Mouse (Mus musculus) CH12F3 (cell line): ENCODE data around the gene Baiap2.

Experiments used
- in situ Hi-C: fragments of 300-500 bp; cut with MboI; formaldehyde crosslinking; loops from 2 replicates; pipeline ENCODE4 v1.14.3; 2020; ENCODE audit warnings: low sequenced_read_pairs

Baiap2 gene

DNA sequence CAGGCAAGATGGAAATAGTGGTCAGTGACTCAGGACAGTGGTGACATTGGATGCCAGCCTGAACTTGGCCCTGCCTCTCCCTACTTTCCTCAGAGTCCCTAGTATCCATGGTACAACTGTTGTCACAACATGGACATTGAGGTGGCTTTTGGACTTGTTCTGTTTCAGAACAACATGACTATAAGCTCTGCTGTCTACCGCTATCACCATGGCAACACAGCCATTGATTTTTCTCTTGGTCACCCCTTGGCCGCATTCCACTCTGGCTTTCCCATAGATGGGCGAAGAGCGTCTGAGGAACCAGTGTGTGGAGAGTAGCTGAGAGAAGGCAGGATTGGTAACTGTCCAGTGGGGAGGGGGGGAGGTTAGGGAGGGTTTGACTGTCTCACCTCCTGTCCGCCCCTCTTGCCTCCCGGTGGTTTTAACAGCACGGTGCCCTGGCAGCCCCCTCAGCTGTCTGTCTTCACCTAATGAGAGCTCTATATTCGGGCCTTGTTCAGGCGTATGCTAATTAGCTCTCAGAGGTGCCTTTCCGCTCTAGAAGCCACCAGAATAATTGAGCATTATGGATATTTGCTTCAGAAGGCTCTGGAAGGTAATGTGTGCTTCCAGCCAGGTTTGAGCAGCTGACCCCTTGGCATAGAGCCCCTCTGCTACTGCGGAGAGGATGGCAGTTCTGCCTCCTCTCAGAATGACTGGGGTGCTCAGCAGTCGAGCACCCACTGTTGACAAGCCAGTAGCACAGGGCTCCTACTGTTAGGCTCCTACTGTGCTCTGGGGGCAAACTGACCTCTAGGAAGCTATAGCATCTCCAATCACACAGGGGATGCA, 27.7 kb downstream of the Baiap2 start:
- in situ Hi-C loops, result no loop called here

DNA sequence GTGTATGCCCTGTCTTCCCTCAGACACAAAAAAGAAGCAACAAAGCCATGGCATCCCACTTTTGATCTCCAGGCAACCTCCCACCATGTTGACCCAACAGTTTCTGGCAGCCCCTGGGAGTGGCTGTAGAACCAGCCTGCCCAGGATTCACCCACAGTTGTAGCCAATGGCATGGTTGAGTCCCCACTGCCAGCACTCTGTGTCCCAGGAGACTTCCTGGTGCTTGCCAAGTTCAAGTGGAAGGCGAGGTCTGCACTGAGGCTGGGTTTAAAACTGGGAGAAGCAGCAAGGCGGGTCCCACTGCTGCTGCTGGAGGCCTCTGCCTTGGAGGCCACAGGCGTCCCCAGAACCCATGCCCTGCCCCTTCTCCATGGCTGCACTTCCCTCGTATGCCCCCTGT, 31.2 kb downstream of the Baiap2 start:
- in situ Hi-C loops, result no loop called here

DNA sequence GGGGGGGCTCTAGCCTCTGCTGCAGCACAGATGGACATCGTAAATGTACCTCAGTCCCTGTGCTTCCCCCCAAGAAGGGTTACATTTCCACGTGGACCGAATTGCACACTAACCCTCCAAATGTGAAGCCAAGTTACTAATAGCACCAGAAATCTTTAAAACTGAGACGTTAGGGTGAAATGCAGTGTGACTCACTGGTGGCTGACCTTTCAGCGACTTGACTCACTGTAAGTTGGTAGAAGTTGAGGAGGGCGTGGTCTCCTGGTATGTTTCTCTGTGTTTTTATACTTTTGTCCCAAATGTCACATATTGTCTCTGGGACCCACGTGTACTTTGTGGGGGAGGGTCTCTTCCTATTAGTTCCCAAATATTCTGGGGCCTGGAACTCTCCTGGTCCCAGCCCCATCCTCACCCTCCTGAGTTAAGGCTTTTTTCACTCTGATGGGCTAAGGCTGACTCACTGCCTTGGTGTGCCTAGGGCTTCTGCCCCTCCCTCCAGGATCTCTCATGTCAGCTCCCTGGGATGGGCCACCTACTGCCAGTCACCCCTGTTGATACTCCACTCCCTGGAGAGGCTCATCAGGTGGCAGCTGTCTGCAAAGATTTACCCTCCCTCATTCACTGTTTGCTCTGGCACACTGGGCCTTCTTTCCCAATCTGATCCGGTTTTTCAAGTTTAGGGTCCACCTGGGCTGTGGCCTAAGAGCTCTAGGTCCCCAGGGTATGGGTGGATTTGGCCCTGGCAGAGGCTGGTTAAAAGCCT, 33.4 kb downstream of the Baiap2 start:
- in situ Hi-C loops, result no loop called here

DNA sequence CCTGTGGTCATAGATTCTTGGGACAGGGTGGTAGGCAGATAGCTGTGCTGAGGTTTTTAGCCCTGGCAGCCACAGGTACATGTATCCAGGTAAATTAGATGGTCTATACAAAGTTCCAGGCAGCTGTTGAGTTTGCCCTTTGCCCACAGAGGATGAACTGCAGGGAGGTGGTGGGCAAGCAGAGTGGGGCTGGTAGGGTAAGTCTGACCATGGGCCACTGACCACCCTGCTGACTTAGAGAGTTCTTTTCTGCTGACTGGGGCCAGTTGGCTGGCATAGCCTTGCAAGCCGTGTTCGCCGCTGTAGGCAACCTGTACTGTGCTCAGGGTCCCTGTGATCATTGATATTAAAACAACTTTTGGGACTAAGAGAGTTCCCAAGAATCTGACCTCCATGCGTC, 36.1 kb downstream of the Baiap2 start:
- in situ Hi-C loops, result no loop called here

DNA sequence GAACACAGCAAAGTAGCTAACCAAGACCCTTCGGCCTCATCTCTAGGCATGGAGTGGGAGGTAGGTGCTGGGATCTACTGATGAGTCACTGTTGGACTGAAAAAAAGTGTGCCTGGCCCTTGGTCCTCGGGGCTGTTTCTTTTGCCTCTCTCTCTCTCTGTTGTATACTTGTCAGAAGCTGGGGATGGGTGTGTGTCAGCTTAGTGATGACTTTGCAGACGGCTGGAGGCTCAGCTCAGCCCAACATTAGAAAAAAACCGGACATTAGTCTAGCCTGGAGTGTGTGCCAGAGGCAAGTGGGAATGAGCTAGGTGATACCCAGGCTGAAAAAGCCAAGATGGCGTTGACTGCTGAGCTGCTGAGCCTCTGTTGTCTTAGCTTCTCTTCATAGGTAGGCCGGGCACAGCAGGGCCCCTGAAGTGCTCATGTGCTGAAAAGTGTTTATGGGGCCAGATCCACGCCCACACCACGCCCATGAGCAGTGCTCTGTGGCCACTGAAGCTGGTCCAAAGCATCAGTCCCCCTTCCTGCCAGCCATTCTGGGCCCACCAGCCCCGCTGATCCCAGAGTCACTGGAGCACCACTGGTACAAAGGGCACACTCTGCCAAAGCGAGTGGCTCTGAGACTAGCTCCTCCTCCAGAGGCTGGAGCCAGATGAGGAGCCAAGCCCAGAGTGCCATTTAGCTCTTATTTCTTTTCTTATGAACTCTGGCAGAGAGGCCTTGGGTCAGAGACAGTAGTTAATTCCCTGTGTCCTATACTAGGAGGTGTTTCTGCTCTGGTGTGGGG, 37.2 kb downstream of the Baiap2 start:
- in situ Hi-C loops, result no loop called here

DNA sequence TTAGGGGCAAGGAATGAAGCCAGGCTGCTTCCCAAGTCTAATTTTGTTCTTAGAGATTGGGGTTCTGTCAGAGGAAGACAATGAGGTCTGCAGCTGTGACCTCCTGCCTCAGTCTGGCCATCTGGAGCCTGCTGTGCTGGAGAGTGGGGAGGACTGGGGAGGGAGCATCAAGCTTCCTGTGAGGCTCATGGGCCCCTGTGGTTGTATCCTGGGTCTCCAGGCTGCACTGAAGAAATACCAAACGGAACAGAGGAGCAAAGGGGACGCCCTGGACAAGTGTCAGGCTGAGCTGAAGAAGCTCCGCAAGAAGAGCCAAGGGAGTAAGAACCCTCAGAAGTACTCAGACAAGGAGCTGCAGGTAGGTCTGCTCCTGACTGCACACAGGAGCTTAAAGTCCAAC, 39.2 kb downstream of the Baiap2 start:
- in situ Hi-C loops, result no loop called here

DNA sequence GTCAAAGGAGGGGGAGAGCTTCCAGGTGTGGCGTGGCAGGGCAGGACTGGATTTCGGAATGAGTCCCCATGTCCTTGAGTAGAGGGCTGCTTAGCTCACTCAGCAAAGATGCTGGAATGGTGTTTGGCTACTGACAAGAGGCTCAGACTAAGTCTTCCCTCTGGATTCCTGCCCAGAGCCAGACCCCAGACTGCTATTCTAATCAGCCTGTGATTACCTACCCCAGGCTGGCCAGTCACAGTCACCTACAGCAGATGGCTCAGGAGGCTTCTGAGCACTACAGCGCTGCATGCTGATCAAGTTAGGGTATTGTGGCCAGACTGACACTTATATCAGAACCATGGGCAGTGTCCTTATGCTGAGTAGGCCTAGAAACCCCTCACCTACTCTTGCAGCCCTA, 39.7 kb downstream of the Baiap2 start:
- in situ Hi-C loops, result no loop called here

DNA sequence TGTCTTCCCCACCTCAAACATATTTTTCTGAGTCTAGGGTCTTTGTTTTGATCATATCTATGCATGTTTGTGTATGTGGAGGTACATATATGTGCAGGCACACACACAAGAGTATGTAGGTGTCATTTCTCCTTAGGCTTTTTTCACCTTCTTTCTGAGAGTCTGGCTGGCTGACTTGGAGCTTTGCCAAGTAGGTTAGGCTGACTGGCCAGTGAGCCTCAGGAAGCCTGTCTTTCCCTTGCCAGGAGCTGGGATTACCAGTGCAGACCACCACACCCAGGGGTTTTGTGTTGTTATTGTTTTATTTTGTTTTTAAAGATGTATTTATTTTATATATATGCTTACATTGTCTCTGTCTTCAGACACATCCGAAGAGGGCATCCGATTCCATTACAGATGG, 40.6 kb downstream of the Baiap2 start:
- in situ Hi-C loops, result no loop called here

DNA sequence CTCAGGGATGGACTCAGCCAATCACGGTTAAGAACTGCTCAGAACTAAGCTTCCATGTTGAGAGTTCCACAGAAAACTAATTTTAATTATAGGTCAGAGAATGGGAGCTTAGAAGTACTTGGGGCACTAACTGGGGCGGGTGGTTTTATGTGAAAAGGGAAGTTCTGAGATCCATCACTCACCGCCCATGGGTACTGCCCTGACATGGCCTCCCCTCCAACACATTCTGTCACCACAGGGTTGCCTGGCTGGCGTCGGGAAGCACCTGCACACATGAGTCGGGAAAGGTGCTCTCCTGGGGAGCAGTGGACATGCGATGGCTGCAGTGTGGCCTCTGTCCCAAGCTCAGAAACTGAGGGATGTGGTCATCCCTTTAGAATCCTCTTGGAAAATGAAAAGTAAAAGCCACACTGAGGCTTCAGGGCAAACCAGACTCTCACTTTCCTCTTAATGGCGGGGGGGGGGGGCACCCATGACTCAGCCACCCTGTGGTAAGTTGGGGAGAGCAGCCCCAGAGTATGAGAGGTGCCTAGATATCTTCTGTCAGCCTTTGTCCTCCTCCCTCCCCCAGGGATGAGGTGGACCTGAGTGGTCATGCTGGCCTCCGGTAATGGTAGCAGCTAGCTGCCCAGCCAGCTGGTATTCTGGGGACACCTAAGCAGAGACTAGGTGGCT, 44.3 kb downstream of the Baiap2 start:
- in situ Hi-C loops, result loop anchor here (5.0 kb wide), 1 partner anchor 70 kb away; no protein-coding TSS in a partner anchor

DNA sequence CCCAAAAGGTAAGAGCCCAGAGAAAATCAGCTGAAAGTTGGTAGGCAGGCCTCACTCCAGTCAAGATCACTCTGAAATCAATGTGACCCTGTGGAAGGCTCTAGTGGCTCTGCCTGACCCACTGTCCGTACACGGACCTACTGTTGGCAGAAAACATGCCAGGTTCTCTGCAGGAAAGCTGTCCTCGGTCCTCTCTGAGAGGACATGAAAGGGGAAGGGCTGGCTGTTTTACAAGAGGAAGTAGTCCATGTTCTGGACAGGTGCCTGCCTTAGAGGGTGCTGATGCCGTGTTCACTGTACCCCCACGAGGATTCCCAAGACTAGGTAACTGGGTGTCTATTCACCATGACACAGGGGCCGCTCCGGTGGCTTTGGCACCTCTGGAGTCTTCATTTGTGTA, 45.3 kb downstream of the Baiap2 start:
- in situ Hi-C loops, result loop anchor here (5.0 kb wide), 1 partner anchor 71 kb away; no protein-coding TSS in a partner anchor

DNA sequence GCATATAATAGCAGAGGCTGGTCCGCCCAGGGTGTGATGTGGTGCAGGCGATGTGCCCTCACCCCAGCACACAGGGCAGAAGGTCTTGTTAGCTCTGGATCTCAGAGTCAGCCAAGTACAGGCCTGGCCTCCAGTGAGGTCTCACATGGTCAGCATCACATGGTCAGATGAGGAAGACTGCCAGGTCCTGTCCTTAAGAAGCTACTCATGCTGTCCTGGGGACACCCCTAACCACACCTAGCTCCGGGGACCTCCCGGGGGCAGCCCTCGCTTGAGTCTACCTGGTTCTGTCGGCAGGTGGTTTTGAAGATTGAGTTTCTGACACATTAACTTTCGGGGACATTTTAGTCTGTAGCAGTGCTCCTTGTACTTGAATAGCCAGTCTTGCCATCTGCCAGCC, 45.8 kb downstream of the Baiap2 start:
- in situ Hi-C loops, result loop anchor here (5.0 kb wide), 1 partner anchor 71 kb away; no protein-coding TSS in a partner anchor

DNA sequence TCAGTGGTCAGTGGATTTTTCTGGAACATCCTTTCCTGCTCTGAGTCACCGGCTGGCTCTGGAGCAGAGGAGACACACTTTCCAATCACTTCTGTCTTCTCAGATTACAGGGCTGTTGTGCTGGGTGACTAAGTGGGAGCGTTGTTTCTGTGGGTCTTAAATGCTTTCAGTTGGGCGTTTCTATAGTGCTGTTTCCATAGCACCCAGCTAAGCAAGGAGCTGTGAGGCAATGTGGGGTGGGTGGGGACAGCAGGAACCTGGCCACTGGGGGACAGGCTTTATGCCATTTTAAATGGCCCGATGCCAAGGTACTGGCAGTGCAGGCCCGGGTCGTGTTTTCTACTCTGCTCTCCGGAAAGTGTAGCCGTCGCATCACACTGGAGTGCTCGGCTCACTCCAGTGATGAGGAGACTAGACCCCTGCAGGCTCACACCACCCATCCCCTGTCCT, 46.6 kb downstream of the Baiap2 start:
- in situ Hi-C loops, result loop anchor here (5.0 kb wide), 1 partner anchor 72 kb away; no protein-coding TSS in a partner anchor

DNA sequence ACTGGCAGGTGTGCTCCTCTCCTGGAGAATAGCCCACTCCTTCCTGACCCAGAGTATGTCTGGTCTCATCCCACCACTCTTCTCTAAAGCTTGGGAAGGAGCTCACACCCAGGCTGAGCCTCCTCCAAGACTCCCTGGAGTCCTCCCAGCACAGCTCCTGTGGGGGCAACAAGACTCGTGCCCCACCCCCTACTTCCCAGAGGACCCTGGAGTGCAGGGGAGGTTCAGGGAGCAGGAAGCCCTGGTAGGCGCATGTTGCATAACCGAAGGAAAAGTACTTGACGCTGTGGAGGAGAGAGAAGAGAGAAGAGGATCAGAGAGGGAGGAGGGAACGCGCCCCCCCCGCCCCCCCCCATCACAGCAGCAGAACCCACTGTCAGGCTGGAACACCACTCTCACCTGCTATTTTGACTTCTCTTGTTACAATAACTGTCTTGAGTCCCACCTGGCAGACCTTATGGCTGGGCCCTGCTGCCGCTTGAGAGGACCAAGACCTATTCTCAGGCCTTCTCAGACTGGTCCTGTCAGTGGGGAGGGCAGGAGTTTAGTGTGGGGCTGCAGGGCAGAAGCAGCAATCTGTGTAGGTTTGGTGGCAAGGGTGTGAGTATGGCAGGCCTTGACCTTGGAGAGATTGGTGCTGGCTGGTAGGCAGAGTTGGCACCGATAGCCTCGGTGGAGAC, 48.2 kb downstream of the Baiap2 start:
- in situ Hi-C loops, result no loop called here

DNA sequence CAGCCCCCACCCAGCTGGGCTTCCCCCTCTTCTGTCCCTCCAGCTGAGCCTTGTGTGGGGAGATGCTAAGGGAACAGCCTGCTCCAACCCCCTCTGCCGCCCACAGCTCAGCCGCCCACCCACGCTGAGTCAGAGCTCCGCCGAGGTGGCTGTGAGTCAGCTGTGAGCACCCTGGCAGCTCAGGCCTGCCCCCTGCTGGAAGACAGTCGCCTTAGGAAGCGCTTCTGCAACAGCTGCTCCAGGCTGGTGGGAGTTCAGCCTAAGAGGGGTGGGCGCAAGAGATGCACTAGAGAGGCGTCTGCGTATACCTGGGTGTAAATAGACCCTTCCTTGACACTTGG, 48.7 kb downstream of the Baiap2 start:
- in situ Hi-C loops, result no loop called here

DNA sequence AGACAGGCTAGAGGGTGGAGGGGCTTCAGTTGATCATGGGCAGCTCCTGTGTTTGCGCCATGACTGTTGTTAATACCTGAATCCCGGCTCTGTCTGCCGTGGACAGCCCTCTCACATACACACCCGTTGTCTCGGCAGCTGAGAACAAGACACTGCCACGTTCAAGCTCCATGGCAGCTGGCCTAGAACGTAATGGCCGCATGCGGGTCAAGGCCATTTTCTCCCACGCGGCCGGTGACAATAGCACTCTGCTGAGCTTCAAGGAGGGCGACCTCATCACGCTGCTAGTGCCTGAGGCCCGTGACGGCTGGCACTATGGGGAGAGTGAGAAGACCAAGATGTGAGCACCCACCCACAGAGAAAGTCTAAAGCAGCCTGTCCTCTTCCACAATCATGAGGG, 54.8 kb downstream of the Baiap2 start:
- in situ Hi-C loops, result no loop called here

DNA sequence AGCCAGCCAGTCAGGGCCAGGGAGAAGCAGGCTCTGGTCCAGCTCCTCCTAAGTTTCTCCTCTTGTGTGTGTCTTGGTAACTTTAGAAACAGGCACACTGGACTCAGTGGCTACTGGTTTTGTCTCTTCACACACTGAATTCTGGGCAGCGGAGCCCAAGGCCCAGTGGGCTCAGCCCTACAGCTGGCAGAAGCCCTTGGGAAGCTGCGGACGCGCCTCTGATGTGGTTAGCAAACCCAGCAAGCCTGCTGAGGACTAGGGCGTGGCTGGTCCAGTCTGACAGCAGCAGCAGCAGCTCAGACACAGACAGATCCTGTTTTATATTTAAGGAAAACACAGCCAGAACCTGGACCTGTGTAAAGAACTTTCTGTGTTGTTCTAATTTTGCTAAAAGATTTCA, 59.5 kb downstream of the Baiap2 start:
- in situ Hi-C loops, result no loop called here

DNA sequence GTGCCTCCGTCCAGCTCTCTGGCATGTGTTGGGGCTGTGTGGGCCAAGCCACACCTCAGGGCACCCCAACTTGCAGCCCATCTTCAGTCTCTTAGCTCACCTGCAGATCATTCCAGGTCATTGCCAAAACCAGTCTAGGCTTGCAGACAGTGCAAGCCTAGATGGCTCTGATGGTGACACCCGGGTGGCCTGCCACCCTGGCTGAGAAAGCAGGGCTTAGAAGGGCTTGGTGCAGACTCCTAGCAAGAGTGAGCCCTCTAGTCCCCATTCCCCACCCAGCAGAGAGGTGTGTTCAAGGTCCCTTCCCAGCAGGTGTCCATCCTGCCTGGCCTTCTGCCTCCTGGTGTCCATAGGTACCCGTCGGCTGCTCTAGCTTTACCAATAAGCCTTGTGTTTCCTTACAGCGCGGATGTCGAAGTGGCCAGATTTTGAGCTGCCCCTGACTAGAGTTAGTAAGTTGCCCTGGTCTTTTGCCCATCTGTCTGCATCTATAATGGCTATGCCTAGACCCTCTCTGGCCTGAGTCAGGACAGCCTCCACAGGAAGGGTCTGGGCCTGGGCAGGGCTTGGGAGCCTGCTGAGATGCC, 60.2 kb downstream of the Baiap2 start:
- in situ Hi-C loops, result no loop called here

DNA sequence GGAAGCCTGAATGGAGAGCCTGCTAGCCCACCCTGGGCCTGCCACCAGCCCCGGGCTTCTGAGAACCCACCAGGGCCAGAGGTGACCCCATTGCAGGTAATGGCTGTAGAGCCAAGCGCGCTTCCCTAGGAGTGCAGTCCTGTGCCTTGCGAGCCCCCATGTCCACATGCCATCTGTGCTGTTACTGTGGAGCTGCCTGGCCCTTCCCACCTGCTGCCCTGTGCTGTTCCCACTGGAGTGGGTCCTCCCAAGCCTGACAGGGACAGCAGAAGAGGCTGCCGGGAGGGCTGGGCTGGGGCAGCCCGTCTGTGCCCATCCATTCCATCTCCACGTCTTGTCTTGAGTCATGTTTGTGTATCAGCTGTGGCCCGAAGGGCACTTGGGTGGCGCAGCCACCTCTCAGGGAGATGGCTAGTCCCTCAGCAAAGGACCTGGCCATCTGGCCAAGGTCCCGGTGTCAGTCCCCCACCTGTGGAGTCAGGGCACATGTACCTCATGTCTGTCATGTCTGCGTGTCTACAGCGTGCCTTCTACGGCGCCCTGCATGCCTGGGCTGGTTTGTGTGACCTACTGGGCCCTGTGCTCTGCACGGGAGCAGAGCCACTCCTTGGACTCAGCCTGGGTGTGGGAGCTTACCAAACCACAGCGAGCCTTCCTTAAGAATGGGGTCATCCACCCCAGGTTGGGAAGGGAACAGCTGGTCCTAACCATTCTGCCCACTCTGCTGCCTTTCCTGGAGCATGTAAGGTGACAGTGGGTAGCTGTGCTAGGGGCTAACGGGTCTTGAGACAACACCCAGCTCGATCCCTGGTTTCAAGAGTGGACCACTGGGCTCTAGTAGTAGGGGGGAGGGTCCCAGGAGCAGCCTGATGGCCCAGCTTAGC, 63.1 kb downstream of the Baiap2 start:
- in situ Hi-C loops, result no loop called here
